Mouse (Mus musculus): Measurements from ENCODE around the gene Samd4. TPM values are rescaled to one million over a fixed set of nuclear protein-coding genes. Genes with fewer than 3 reads are reported as not detected.

Samd4 gene
- 2.3 and 3.5 TPM in 2 replicates for polyA plus RNA-seq (2012; ENCODE audit: insufficient read depth, insufficient read length, missing spikeins)

DNA sequence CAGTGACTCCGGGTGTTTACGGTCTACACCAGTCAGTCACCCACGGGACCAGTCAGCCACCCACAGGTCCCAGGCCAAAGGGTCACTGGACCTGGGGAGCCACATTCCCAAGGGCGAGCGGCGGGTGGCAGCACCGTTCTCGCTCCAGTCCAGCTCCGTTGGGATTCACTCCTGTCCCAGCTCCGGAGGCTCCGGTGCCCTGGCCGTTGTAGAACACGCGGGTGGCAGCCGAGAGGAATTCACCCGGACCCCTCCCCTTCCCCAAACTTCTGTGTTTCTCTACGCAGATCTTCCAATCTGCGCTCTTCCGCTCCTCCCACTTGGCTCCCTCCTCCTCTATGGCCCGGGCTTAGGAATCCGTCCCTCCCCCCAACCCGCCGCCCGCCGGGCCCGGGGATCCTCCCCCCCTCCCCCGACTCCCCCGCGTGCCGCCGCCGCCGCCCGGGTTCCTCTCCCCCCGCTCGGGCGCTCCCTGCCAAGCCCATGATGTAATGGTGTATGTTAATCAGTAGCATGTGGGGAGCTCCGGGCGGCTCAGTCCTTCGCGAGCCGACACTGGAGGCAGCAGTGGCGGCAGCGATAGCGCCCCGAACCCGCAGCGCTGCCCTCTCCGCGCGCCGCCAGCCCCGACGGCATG is at the start of gene Samd4:
Gene Samd4, plus strand, starts transcription at position 424 of the 637 bp plus-strand sequence.
- peaks cover 9% of the 10 kb centered on the region for H3K4me1 ChIP-seq (ENCODE audit: control insufficient read depth, insufficient read depth, low read length)
- TF ChIP-seq POLR2A (IDR thresholded peaks at IDR 0.05; ENCODE audit: borderline replicate concordance, low read depth, low read length) (no peak), CTCF (IDR thresholded peaks at IDR 0.05; ENCODE audit: low read depth, low read length) (no peak; the same call in 1 of the 2 replicates)
- peak within 1 kb of the TSS; percentile 73 for H3K4me3 ChIP-seq (ENCODE audit: insufficient read depth, low read length)
- H3K27ac ChIP-seq (ENCODE audit: insufficient read depth, low read depth, low read length): peak within 1 kb of the TSS; percentile 19

GRCm38 (mm10) chr14:46839326-46839725 is 43.3 kb upstream of the Samd4 start:
- no peak overlapping the region for H3K27ac ChIP-seq (ENCODE audit: insufficient read depth, low read depth, low read length)
- H3K4me1 ChIP-seq (ENCODE audit: control insufficient read depth, insufficient read depth, low read length): peaks cover 13% of the 10 kb centered on the region
- no peak overlapping the region for H3K4me3 ChIP-seq (ENCODE audit: insufficient read depth, low read length)
- TF ChIP-seq POLR2A (IDR thresholded peaks at IDR 0.05; ENCODE audit: borderline replicate concordance, low read depth, low read length) (no peak), CTCF (IDR thresholded peaks at IDR 0.05; ENCODE audit: low read depth, low read length) (no peak)

DNA sequence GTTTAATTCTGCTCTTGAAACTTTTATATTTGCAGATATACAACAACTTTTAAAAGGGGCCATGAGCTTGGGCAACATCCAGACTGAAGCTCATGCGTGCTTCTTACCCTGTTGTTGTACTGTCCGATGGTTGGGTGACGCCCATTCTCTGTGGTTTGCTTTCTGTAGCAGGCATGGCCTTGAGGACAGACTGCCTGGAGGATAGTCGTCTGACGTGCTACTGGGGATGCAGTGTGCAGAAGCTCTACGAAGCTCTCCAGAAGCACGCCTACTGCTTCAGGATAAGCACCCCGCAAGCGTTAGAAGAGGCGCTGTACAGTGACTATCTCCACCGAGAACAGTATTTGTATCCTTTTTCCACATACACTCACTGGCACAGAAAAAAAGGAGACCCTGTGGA is 36.9 kb upstream of the Samd4 start:
- TF ChIP-seq CTCF (IDR thresholded peaks at IDR 0.05; ENCODE audit: low read depth, low read length) (no peak), POLR2A (IDR thresholded peaks at IDR 0.05; ENCODE audit: borderline replicate concordance, low read depth, low read length) (no peak)
- Histone ChIP-seq H3K27ac (ENCODE audit: insufficient read depth, low read depth, low read length) (no peak overlapping the region), H3K4me1 (ENCODE audit: control insufficient read depth, insufficient read depth, low read length) (peaks cover 18% of the 10 kb centered on the region), H3K4me3 (ENCODE audit: insufficient read depth, low read length) (no peak overlapping the region)

DNA sequence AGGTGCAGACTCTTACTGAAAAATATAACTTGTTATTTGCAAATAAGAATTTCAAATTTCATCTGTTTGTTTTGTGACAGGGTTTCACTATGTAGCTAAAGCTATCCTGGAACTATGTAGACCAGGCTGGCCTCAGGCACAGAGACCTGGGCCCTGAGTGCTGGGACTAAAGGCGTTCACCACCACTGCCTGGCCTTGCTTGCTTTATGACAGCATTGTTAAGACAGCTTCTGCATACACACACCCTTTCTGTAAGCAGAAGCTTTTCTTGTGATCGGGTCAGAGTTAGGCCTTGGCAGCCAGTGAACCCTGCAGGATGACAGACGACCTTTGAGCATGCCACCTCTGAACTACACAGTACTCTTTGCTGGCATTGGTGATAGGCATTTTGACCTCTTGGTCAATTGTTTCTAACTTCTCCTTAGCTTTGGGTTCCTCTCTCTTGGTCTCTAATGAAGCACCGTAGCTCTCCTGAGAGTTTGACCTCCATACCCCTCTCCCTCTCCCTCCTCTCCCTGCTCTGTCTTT is 34.5 kb upstream of the Samd4 start:
- no peak for TF ChIP-seq CTCF (IDR thresholded peaks at IDR 0.05; ENCODE audit: low read depth, low read length)
- TF ChIP-seq POLR2A (IDR thresholded peaks at IDR 0.05; ENCODE audit: borderline replicate concordance, low read depth, low read length): no peak
- Histone ChIP-seq H3K4me3 (ENCODE audit: insufficient read depth, low read length) (no peak overlapping the region), H3K4me1 (ENCODE audit: control insufficient read depth, insufficient read depth, low read length) (peaks cover 15% of the 10 kb centered on the region), H3K27ac (ENCODE audit: insufficient read depth, low read depth, low read length) (no peak overlapping the region)

- Histone ChIP-seq H3K27ac (ENCODE audit: insufficient read depth, low read depth, low read length) (no peak overlapping the region), H3K4me3 (ENCODE audit: insufficient read depth, low read length) (no peak overlapping the region)
- no peak for TF ChIP-seq POLR2A (IDR thresholded peaks at IDR 0.05; ENCODE audit: borderline replicate concordance, low read depth, low read length)
- no peak for TF ChIP-seq CTCF (IDR thresholded peaks at IDR 0.05; ENCODE audit: low read depth, low read length)
Observed at GRCm38 (mm10) chr14:46848736-46849135, 33.9 kb upstream of the Samd4 start.

DNA sequence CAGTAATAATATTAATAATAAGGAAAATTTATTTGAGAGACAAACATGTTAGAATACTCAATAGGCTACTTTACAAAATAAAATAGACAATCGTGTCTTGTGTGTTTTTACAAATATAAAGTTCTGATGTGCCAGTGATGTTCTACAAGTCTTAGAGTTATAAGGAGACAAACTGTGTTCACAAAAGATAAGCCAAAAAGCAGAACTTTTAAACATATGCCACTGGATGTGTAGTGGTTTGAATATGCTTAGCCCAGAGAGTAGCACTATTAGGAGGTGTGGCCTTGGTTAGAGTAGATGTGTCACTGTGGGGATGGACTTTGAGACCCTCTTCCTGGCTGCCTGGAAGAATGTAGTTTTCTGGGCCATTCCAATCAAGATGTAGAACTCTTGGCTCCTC is 32.9 kb upstream of the Samd4 start:
- TF ChIP-seq POLR2A (IDR thresholded peaks at IDR 0.05; ENCODE audit: borderline replicate concordance, low read depth, low read length) (no peak), CTCF (IDR thresholded peaks at IDR 0.05; ENCODE audit: low read depth, low read length) (no peak)

More at GRCm38 (mm10) chr14:46848736-46849135, 33.9 kb upstream of the Samd4 start:
- peaks cover 10% of the 10 kb centered on the region for H3K4me1 ChIP-seq (ENCODE audit: control insufficient read depth, insufficient read depth, low read length)

DNA sequence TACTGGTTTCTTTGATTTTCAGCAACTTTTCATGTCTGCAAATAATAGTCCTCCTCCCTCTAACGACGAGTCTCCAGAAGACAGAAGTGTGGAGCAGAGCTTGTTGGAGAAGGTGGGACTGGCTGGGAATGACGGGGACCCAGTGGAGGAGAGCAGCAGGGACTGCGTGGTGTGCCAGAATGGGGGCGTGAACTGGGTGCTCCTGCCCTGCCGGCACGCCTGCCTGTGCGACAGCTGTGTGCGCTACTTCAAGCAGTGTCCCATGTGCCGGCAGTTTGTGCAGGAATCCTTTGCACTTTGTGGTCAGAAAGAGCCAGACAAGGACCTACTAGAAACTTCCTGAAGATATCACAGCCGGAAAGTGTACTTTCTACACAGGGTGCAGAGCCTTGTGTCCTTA is 29.0 kb upstream of the Samd4 start:
- H3K4me1 ChIP-seq (ENCODE audit: control insufficient read depth, insufficient read depth, low read length): no peaks in the 10 kb centered on the region
- no peak overlapping the region for H3K27ac ChIP-seq (ENCODE audit: insufficient read depth, low read depth, low read length)
- TF ChIP-seq POLR2A (IDR thresholded peaks at IDR 0.05; ENCODE audit: borderline replicate concordance, low read depth, low read length): no peak
- no peak for TF ChIP-seq CTCF (IDR thresholded peaks at IDR 0.05; ENCODE audit: low read depth, low read length)
- no peak overlapping the region for H3K4me3 ChIP-seq (ENCODE audit: insufficient read depth, low read length)

More for the DNA sequence above, 32.9 kb upstream of the Samd4 start:
- Histone ChIP-seq H3K4me1 (ENCODE audit: control insufficient read depth, insufficient read depth, low read length) (peaks cover under 1% of the 10 kb centered on the region), H3K27ac (ENCODE audit: insufficient read depth, low read depth, low read length) (no peak overlapping the region), H3K4me3 (ENCODE audit: insufficient read depth, low read length) (no peak overlapping the region)

DNA sequence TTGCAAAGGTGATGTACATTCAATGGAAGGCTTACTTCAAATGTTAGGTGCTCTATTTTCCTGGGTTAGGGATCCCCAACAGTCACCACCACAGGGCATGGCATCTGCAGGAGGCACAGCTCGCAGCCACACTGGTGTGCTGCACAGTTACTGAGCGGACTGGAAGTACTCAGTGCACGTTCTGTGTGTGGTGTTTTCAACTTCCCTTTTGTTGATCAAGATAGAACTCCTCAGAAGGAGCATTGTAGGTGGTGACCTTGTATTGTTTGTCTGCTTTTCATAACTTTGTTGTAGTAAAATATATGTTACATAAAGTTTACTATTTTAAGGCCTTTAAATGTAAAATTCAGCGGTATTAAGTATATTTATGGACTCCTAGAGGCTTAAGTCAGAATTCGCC is 19.7 kb upstream of the Samd4 start:
- TF ChIP-seq CTCF (IDR thresholded peaks at IDR 0.05; ENCODE audit: low read depth, low read length) (no peak), POLR2A (IDR thresholded peaks at IDR 0.05; ENCODE audit: borderline replicate concordance, low read depth, low read length) (no peak)
- Histone ChIP-seq H3K4me3 (ENCODE audit: insufficient read depth, low read length) (no peak overlapping the region), H3K27ac (ENCODE audit: insufficient read depth, low read depth, low read length) (no peak overlapping the region), H3K4me1 (ENCODE audit: control insufficient read depth, insufficient read depth, low read length) (peaks cover 7% of the 10 kb centered on the region)

GRCm38 (mm10) chr14:46880935-46881334 is 1.7 kb upstream of the Samd4 start:
- H3K4me1 ChIP-seq (ENCODE audit: control insufficient read depth, insufficient read depth, low read length): peaks cover 6% of the 10 kb centered on the region
- no peak overlapping the region for H3K4me3 ChIP-seq (ENCODE audit: insufficient read depth, low read length)
- no peak overlapping the region for H3K27ac ChIP-seq (ENCODE audit: insufficient read depth, low read depth, low read length)
- TF ChIP-seq CTCF (IDR thresholded peaks at IDR 0.05; ENCODE audit: low read depth, low read length) (peak; percentile 71), POLR2A (IDR thresholded peaks at IDR 0.05; ENCODE audit: borderline replicate concordance, low read depth, low read length) (no peak)

Data from bone marrow macrophage, adult 2 months (primary cell).